Mouse (Mus musculus) limb, embryonic 11.5 days (tissue): ENCODE results near the gene Rapgef4. TPM values are rescaled to one million over a fixed set of nuclear protein-coding genes. Genes with fewer than 3 reads are reported as not detected.

Experiments used
- ATAC-seq: fragments of 200-750 bp; cut with Nextera tagmentation; 2 replicates; pipeline ENCODE4 v1.8.0; 2017; ENCODE audit warnings: low read depth; ENCODE audit not compliant: insufficient number of reproducible peaks, low FRiP score, low TSS enrichment
- DNase-seq: peaks from one replicate; pipeline ENCODE4 v3.0.0-alpha.2; 2015; ENCODE audit warnings: low spot score
- H3K27ac ChIP-seq: fragments of 300-500 bp; sonication (generic); replicated peaks from 2 replicates; pipeline ENCODE4 v1.5.1; 2014; ENCODE audit warnings: low read depth, mild to moderate bottlenecking, low read length
- H3K27me3 ChIP-seq: fragments of 300-500 bp; sonication (generic); 2 replicates; pipeline ENCODE4 v1.6.1; 2014; ENCODE audit warnings: mild to moderate bottlenecking, low read length, mixed read lengths; ENCODE audit not compliant: control insufficient read depth, insufficient read depth
- H3K36me3 ChIP-seq: fragments of 300-500 bp; sonication (generic); 2 replicates; pipeline ENCODE4 v1.6.1; 2014; ENCODE audit warnings: mild to moderate bottlenecking, low read length, moderate library complexity, mixed read lengths; ENCODE audit not compliant: control insufficient read depth, insufficient read depth
- H3K4me1 ChIP-seq: fragments of 300-500 bp; sonication (generic); 2 replicates; pipeline ENCODE4 v1.6.1; 2014; ENCODE audit warnings: low read length, mixed read lengths; ENCODE audit not compliant: control insufficient read depth, insufficient read depth
- H3K4me2 ChIP-seq: fragments of 300-500 bp; sonication (generic); 2 replicates; pipeline ENCODE4 v1.6.1; 2014; ENCODE audit warnings: low read depth, mild to moderate bottlenecking, moderate library complexity; ENCODE audit not compliant: severe bottlenecking
- H3K4me3 ChIP-seq: fragments of 300-500 bp; sonication (generic); 2 replicates; pipeline ENCODE4 v1.5.1; 2014; ENCODE audit warnings: low read depth, low read length
- H3K9ac ChIP-seq: fragments of 300-500 bp; sonication (generic); 2 replicates; pipeline ENCODE4 v1.6.1; 2014; ENCODE audit warnings: mild to moderate bottlenecking, low read length
- H3K9me3 ChIP-seq: fragments of 300-500 bp; sonication (generic); 2 replicates; pipeline ENCODE4 v1.6.1; 2016; ENCODE audit warnings: low read length; ENCODE audit not compliant: control insufficient read depth
- WGBS: fragments of 180-500 bp; shearing (Covaris S2); extraction: QIAGEN DNeasy Blood & Tissue Kit; methylation state at CpG from one replicate; pipeline ENCODE4 v1.1.7; 2014; 5-methylcytosine and 5-hydroxymethylcytosine counted together
- polyA plus RNA-seq: library from polyadenylated mRNA; unstranded; fragments of >200 nt; fragmentation: Nextera tagmentation; extraction: Ambion mirVana; gene quantifications from 2 replicates; pipeline ENCODE4 v1.2.1, GENCODE M21; 2014

The Rapgef4 gene
- polyA plus RNA-seq, result 0.88 and 1.6 TPM in 2 replicates

GRCm38 (mm10) chr2:71980771-71981342 is at the start of gene Rapgef4:
Rapgef4 (plus strand) TSS chr2:71981240.
- no peaks in the 10 kb centered on the region for H3K4me1 ChIP-seq
- WGBS, result under 1% methylated on average over 52 of the region's 52 CpGs
- H3K36me3 ChIP-seq, result no peaks in the 10 kb centered on the region
- no peak; the same call in 1 of the 2 replicates for ATAC-seq
- DNase-seq, result no peak
- peak within 1 kb of the TSS; percentile 100 for H3K4me2 ChIP-seq
- no peaks in the 10 kb centered on the region for H3K9me3 ChIP-seq
- peak within 1 kb of the TSS; percentile 55 for H3K9ac ChIP-seq
- peak within 1 kb of the TSS; percentile 48 for H3K4me3 ChIP-seq
- H3K27ac ChIP-seq, result no peak within 1 kb of the TSS
- H3K27me3 ChIP-seq, result peaks cover 16% of the 10 kb centered on the region

DNA sequence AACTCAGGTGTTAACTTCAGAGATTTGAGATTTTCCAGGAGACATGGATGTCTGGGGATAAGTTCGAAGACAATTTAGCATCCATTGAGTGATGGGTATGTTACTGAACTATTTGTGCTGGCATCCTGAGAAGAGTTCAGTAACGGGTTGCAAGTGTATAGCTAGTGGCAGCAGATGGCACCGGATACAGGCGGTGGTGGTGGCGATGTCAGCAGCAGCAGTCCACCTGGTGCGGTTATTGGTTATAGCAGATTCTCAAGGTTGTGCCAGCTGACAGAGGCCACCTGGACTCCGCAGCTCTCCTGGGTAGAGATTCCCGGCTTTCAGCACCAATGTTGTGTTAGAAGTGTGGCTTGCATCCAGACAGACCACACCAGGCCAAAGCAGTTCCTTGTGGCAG is 47.0 kb upstream of the Rapgef4 start:
- H3K4me1 ChIP-seq, result no peaks in the 10 kb centered on the region
- DNase-seq, result no peak
- no peak overlapping the region for H3K27ac ChIP-seq
- no peak overlapping the region for H3K9ac ChIP-seq
- H3K4me2 ChIP-seq, result no peak overlapping the region
- no peak for ATAC-seq
- no peak overlapping the region for H3K4me3 ChIP-seq
- WGBS, result 91% methylated on average over 8 of the region's 8 CpGs
- H3K27me3 ChIP-seq, result no peaks in the 10 kb centered on the region
- H3K36me3 ChIP-seq, result no peaks in the 10 kb centered on the region
- H3K9me3 ChIP-seq, result no peaks in the 10 kb centered on the region

- H3K27me3 ChIP-seq, result no peaks in the 10 kb centered on the region
- no peak overlapping the region for H3K4me3 ChIP-seq
- no peak overlapping the region for H3K9ac ChIP-seq
- DNase-seq, result no peak
- no peak overlapping the region for H3K27ac ChIP-seq
- no peaks in the 10 kb centered on the region for H3K36me3 ChIP-seq
- WGBS, result 82% methylated on average over 1 of the region's 1 CpGs
- H3K9me3 ChIP-seq, result no peaks in the 10 kb centered on the region
- no peak for ATAC-seq
- no peak overlapping the region for H3K4me2 ChIP-seq
- no peaks in the 10 kb centered on the region for H3K4me1 ChIP-seq
These were observed 44.3 kb upstream of the Rapgef4 start for GRCm38 (mm10) chr2:71936711-71937110.

GRCm38 (mm10) chr2:71937649-71938308 is 43.3 kb upstream of the Rapgef4 start:
- H3K9me3 ChIP-seq, result no peaks in the 10 kb centered on the region
- 90% methylated on average over 3 of the region's 3 CpGs for WGBS

GRCm38 (mm10) chr2:71938716-71939393 is 42.2 kb upstream of the Rapgef4 start:
- H3K4me1 ChIP-seq, result no peaks in the 10 kb centered on the region
- no peak overlapping the region for H3K27ac ChIP-seq
- ATAC-seq (no peak), DNase-seq (no peak)
- H3K4me2 ChIP-seq, result no peak overlapping the region
- H3K27me3 ChIP-seq, result no peaks in the 10 kb centered on the region
- H3K36me3 ChIP-seq, result no peaks in the 10 kb centered on the region
- H3K4me3 ChIP-seq, result no peak overlapping the region
- H3K9ac ChIP-seq, result no peak overlapping the region
- 72% methylated on average over 6 of the region's 6 CpGs for WGBS
- no peaks in the 10 kb centered on the region for H3K9me3 ChIP-seq

More at GRCm38 (mm10) chr2:71937649-71938308, 43.3 kb upstream of the Rapgef4 start:
- ATAC-seq (no peak), DNase-seq (no peak)
- no peak overlapping the region for H3K27ac ChIP-seq
- no peak overlapping the region for H3K4me2 ChIP-seq
- H3K36me3 ChIP-seq, result no peaks in the 10 kb centered on the region
- no peak overlapping the region for H3K4me3 ChIP-seq
- no peak overlapping the region for H3K9ac ChIP-seq
- H3K4me1 ChIP-seq, result no peaks in the 10 kb centered on the region
- no peaks in the 10 kb centered on the region for H3K27me3 ChIP-seq

- H3K27ac ChIP-seq, result no peak overlapping the region
- H3K27me3 ChIP-seq, result no peaks in the 10 kb centered on the region
- H3K9me3 ChIP-seq, result no peaks in the 10 kb centered on the region
- no peaks in the 10 kb centered on the region for H3K4me1 ChIP-seq
- no peak overlapping the region for H3K9ac ChIP-seq
- ATAC-seq, result no peak
- no peak overlapping the region for H3K4me3 ChIP-seq
- no peak for DNase-seq
- no peaks in the 10 kb centered on the region for H3K36me3 ChIP-seq
- H3K4me2 ChIP-seq, result no peak overlapping the region
- WGBS, result 94% methylated on average over 3 of the region's 3 CpGs
These were observed 39.9 kb upstream of the Rapgef4 start for GRCm38 (mm10) chr2:71941005-71941720.

- no peak overlapping the region for H3K9ac ChIP-seq
- no peak overlapping the region for H3K4me3 ChIP-seq
- no peaks in the 10 kb centered on the region for H3K4me1 ChIP-seq
- WGBS, result 92% methylated on average over 5 of the region's 5 CpGs
- ATAC-seq (no peak), DNase-seq (no peak)
- H3K27me3 ChIP-seq, result no peaks in the 10 kb centered on the region
- H3K27ac ChIP-seq, result no peak overlapping the region
- no peaks in the 10 kb centered on the region for H3K36me3 ChIP-seq
- H3K9me3 ChIP-seq, result no peaks in the 10 kb centered on the region
- no peak overlapping the region for H3K4me2 ChIP-seq
These were observed 39.3 kb upstream of the Rapgef4 start for GRCm38 (mm10) chr2:71941721-71942087.

DNA sequence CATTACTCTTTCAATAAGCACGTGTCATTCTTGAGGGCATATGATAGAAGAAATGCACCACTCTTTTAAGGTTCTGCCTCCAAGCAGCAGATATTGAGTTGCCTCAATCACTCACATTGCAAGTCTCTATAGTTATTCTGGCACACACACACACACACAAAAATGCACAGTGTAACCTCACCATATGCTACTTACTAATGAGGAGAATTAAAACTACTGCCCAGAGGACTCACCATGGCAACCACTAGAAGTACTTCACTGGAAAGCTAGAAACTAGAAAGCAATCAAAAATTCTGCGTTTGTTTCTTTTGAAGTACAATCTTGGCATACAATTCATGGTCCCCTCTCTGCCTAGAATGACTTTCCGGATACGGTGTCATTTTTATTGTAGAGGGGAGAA is 29.8 kb upstream of the Rapgef4 start:
- WGBS, result 81% methylated on average over 4 of the region's 4 CpGs
- H3K36me3 ChIP-seq, result no peaks in the 10 kb centered on the region
- DNase-seq, result no peak
- H3K27me3 ChIP-seq, result no peaks in the 10 kb centered on the region
- no peak overlapping the region for H3K9ac ChIP-seq
- H3K4me1 ChIP-seq, result no peaks in the 10 kb centered on the region
- no peak overlapping the region for H3K4me3 ChIP-seq
- no peak overlapping the region for H3K4me2 ChIP-seq
- H3K9me3 ChIP-seq, result no peaks in the 10 kb centered on the region
- ATAC-seq, result no peak
- H3K27ac ChIP-seq, result no peak overlapping the region
